Mouse (Mus musculus): ENCODE data around the gene Pcgf5. TPM values are rescaled to one million over a fixed set of nuclear protein-coding genes. Genes with fewer than 3 reads are reported as not detected.
A peak's percentile ranks its signal among the peaks of the same experiment; 100 is the strongest.

The Pcgf5 gene
- polyA plus RNA-seq (2014; fragmentation: Nextera tagmentation; extraction: Ambion mirVana) = 4.1 and 5.3 TPM in 2 replicates

- H3K27ac ChIP-seq (ENCODE audit: low read depth, low read length) = no peak within 1 kb of the TSS
- WGBS = under 1% methylated on average over 84 of the region's 92 CpGs
- ATAC-seq (ENCODE audit: low read depth) = peak; percentile 81
- peak within 1 kb of the TSS; percentile 54 for H3K9ac ChIP-seq (replicated peaks; ENCODE audit: low read depth, low read length)
- H3K4me2 ChIP-seq (ENCODE audit: low read depth, low read length) = peak within 1 kb of the TSS; percentile 99
- H3K36me3 ChIP-seq (ENCODE audit: control insufficient read depth, insufficient read depth, low read length) = no peaks in the 10 kb centered on the region
- H3K9me3 ChIP-seq (ENCODE audit: control insufficient read depth, low read length) = no peaks in the 10 kb centered on the region
- H3K4me3 ChIP-seq (ENCODE audit: low read depth, low read length) = peak within 1 kb of the TSS; percentile 78
- H3K4me1 ChIP-seq (ENCODE audit: control insufficient read depth, insufficient read depth, low read length) = no peaks in the 10 kb centered on the region
- H3K27me3 ChIP-seq (ENCODE audit: control insufficient read depth, insufficient read depth, low read length) = peaks cover 25% of the 10 kb centered on the region
These were observed at the start of gene Pcgf5 for GRCm38 (mm10) chr19:36348161-36348800. TSS of gene Pcgf5 (plus strand) at chr19:36348309.

GRCm38 (mm10) chr19:36305542-36305941, 42.6 kb upstream of the Pcgf5 start:
- no peak overlapping the region for H3K9ac ChIP-seq (replicated peaks; ENCODE audit: low read depth, low read length)
- WGBS = 76% methylated on average over 5 of the region's 5 CpGs
- no peaks in the 10 kb centered on the region for H3K4me1 ChIP-seq (ENCODE audit: control insufficient read depth, insufficient read depth, low read length)
- no peaks in the 10 kb centered on the region for H3K36me3 ChIP-seq (ENCODE audit: control insufficient read depth, insufficient read depth, low read length)
- H3K27ac ChIP-seq (ENCODE audit: low read depth, low read length) = no peak overlapping the region
- no peaks in the 10 kb centered on the region for H3K27me3 ChIP-seq (ENCODE audit: control insufficient read depth, insufficient read depth, low read length)
- H3K4me3 ChIP-seq (ENCODE audit: low read depth, low read length) = no peak overlapping the region
- ATAC-seq (ENCODE audit: low read depth) = no peak
- H3K4me2 ChIP-seq (ENCODE audit: low read depth, low read length) = no peak overlapping the region
- no peaks in the 10 kb centered on the region for H3K9me3 ChIP-seq (ENCODE audit: control insufficient read depth, low read length)

- no peak overlapping the region for H3K4me2 ChIP-seq (ENCODE audit: low read depth, low read length)
- no peak overlapping the region for H3K4me3 ChIP-seq (ENCODE audit: low read depth, low read length)
- H3K9me3 ChIP-seq (ENCODE audit: control insufficient read depth, low read length) = no peaks in the 10 kb centered on the region
- ATAC-seq (ENCODE audit: low read depth) = no peak
- no peaks in the 10 kb centered on the region for H3K36me3 ChIP-seq (ENCODE audit: control insufficient read depth, insufficient read depth, low read length)
- no peaks in the 10 kb centered on the region for H3K4me1 ChIP-seq (ENCODE audit: control insufficient read depth, insufficient read depth, low read length)
- no peak overlapping the region for H3K9ac ChIP-seq (replicated peaks; ENCODE audit: low read depth, low read length)
- 90% methylated on average over 5 of the region's 5 CpGs for WGBS
- no peak overlapping the region for H3K27ac ChIP-seq (ENCODE audit: low read depth, low read length)
- H3K27me3 ChIP-seq (ENCODE audit: control insufficient read depth, insufficient read depth, low read length) = no peaks in the 10 kb centered on the region
These were observed 34.1 kb upstream of the Pcgf5 start for GRCm38 (mm10) chr19:36314010-36314409.

- WGBS = 89% methylated on average over 4 of the region's 4 CpGs
- H3K4me1 ChIP-seq (ENCODE audit: control insufficient read depth, insufficient read depth, low read length) = no peaks in the 10 kb centered on the region
- no peak overlapping the region for H3K4me2 ChIP-seq (ENCODE audit: low read depth, low read length)
- no peak overlapping the region for H3K4me3 ChIP-seq (ENCODE audit: low read depth, low read length)
- H3K36me3 ChIP-seq (ENCODE audit: control insufficient read depth, insufficient read depth, low read length) = no peaks in the 10 kb centered on the region
- H3K9me3 ChIP-seq (ENCODE audit: control insufficient read depth, low read length) = no peaks in the 10 kb centered on the region
- no peak for ATAC-seq (ENCODE audit: low read depth)
- H3K27ac ChIP-seq (ENCODE audit: low read depth, low read length) = no peak overlapping the region
- no peaks in the 10 kb centered on the region for H3K27me3 ChIP-seq (ENCODE audit: control insufficient read depth, insufficient read depth, low read length)
- H3K9ac ChIP-seq (replicated peaks; ENCODE audit: low read depth, low read length) = no peak overlapping the region
These were observed 28.4 kb upstream of the Pcgf5 start for GRCm38 (mm10) chr19:36319735-36320134.

GRCm38 (mm10) chr19:36321066-36321465, 27.0 kb upstream of the Pcgf5 start:
- H3K36me3 ChIP-seq (ENCODE audit: control insufficient read depth, insufficient read depth, low read length) = no peaks in the 10 kb centered on the region
- ATAC-seq (ENCODE audit: low read depth) = no peak
- H3K4me3 ChIP-seq (ENCODE audit: low read depth, low read length) = no peak overlapping the region
- H3K27ac ChIP-seq (ENCODE audit: low read depth, low read length) = no peak overlapping the region
- no peak overlapping the region for H3K9ac ChIP-seq (replicated peaks; ENCODE audit: low read depth, low read length)
- H3K4me2 ChIP-seq (ENCODE audit: low read depth, low read length) = no peak overlapping the region
- H3K4me1 ChIP-seq (ENCODE audit: control insufficient read depth, insufficient read depth, low read length) = no peaks in the 10 kb centered on the region
- WGBS = 95% methylated on average over 3 of the region's 3 CpGs
- H3K27me3 ChIP-seq (ENCODE audit: control insufficient read depth, insufficient read depth, low read length) = no peaks in the 10 kb centered on the region
- H3K9me3 ChIP-seq (ENCODE audit: control insufficient read depth, low read length) = no peaks in the 10 kb centered on the region

GRCm38 (mm10) chr19:36323326-36323725, 24.8 kb upstream of the Pcgf5 start:
- Histone ChIP-seq H3K27me3 (ENCODE audit: control insufficient read depth, insufficient read depth, low read length) (no peaks in the 10 kb centered on the region), H3K4me1 (ENCODE audit: control insufficient read depth, insufficient read depth, low read length) (no peaks in the 10 kb centered on the region), H3K36me3 (ENCODE audit: control insufficient read depth, insufficient read depth, low read length) (no peaks in the 10 kb centered on the region), H3K4me2 (ENCODE audit: low read depth, low read length) (no peak overlapping the region), H3K9ac (replicated peaks; ENCODE audit: low read depth, low read length) (no peak overlapping the region), H3K9me3 (ENCODE audit: control insufficient read depth, low read length) (no peaks in the 10 kb centered on the region), H3K4me3 (ENCODE audit: low read depth, low read length) (no peak overlapping the region), H3K27ac (ENCODE audit: low read depth, low read length) (no peak overlapping the region)
- 82% methylated on average over 2 of the region's 2 CpGs for WGBS
- ATAC-seq (ENCODE audit: low read depth) = no peak

- ATAC-seq (ENCODE audit: low read depth) = no peak
- WGBS = 92% methylated on average over 5 of the region's 5 CpGs
These were observed 19.4 kb upstream of the Pcgf5 start for GRCm38 (mm10) chr19:36328678-36329077.

GRCm38 (mm10) chr19:36347376-36347775, 733 bp upstream of the Pcgf5 start:
- H3K9ac ChIP-seq (replicated peaks; ENCODE audit: low read depth, low read length) = no peak overlapping the region

More at GRCm38 (mm10) chr19:36328678-36329077, 19.4 kb upstream of the Pcgf5 start:
- H3K4me1 ChIP-seq (ENCODE audit: control insufficient read depth, insufficient read depth, low read length) = no peaks in the 10 kb centered on the region
- H3K27ac ChIP-seq (ENCODE audit: low read depth, low read length) = no peak overlapping the region
- H3K9ac ChIP-seq (replicated peaks; ENCODE audit: low read depth, low read length) = no peak overlapping the region
- H3K9me3 ChIP-seq (ENCODE audit: control insufficient read depth, low read length) = no peaks in the 10 kb centered on the region
- H3K36me3 ChIP-seq (ENCODE audit: control insufficient read depth, insufficient read depth, low read length) = no peaks in the 10 kb centered on the region
- no peak overlapping the region for H3K4me3 ChIP-seq (ENCODE audit: low read depth, low read length)
- H3K4me2 ChIP-seq (ENCODE audit: low read depth, low read length) = no peak overlapping the region
- no peaks in the 10 kb centered on the region for H3K27me3 ChIP-seq (ENCODE audit: control insufficient read depth, insufficient read depth, low read length)

GRCm38 (mm10) chr19:36347831-36348160, 313 bp upstream of the Pcgf5 start:
- no peaks in the 10 kb centered on the region for H3K4me1 ChIP-seq (ENCODE audit: control insufficient read depth, insufficient read depth, low read length)
- peak overlapping the region; percentile 99 for H3K4me2 ChIP-seq (ENCODE audit: low read depth, low read length)
- peak overlapping the region; percentile 54 for H3K9ac ChIP-seq (replicated peaks; ENCODE audit: low read depth, low read length)
- WGBS = 2% methylated on average over 11 of the region's 11 CpGs
- peaks cover 25% of the 10 kb centered on the region for H3K27me3 ChIP-seq (ENCODE audit: control insufficient read depth, insufficient read depth, low read length)
- no peaks in the 10 kb centered on the region for H3K36me3 ChIP-seq (ENCODE audit: control insufficient read depth, insufficient read depth, low read length)
- H3K4me3 ChIP-seq (ENCODE audit: low read depth, low read length) = peak overlapping the region; percentile 78
- no peaks in the 10 kb centered on the region for H3K9me3 ChIP-seq (ENCODE audit: control insufficient read depth, low read length)
- no peak; the same call in 1 of the 2 replicates for ATAC-seq (ENCODE audit: low read depth)
- no peak overlapping the region for H3K27ac ChIP-seq (ENCODE audit: low read depth, low read length)

More at GRCm38 (mm10) chr19:36347376-36347775, 733 bp upstream of the Pcgf5 start:
- H3K4me3 ChIP-seq (ENCODE audit: low read depth, low read length) = peak overlapping the region; percentile 78; the same call in 1 of the 2 replicates
- no peak overlapping the region for H3K27ac ChIP-seq (ENCODE audit: low read depth, low read length)
- H3K36me3 ChIP-seq (ENCODE audit: control insufficient read depth, insufficient read depth, low read length) = no peaks in the 10 kb centered on the region
- H3K4me2 ChIP-seq (ENCODE audit: low read depth, low read length) = peak overlapping the region; percentile 99; the same call in 1 of the 2 replicates
- no peak for ATAC-seq (ENCODE audit: low read depth)
- H3K4me1 ChIP-seq (ENCODE audit: control insufficient read depth, insufficient read depth, low read length) = no peaks in the 10 kb centered on the region
- WGBS = 25% methylated on average over 6 of the region's 6 CpGs
- peaks cover 25% of the 10 kb centered on the region for H3K27me3 ChIP-seq (ENCODE audit: control insufficient read depth, insufficient read depth, low read length)
- H3K9me3 ChIP-seq (ENCODE audit: control insufficient read depth, low read length) = no peaks in the 10 kb centered on the region
